Mouse (Mus musculus): ENCODE results near the gene Hspb3.

- TF ChIP-seq CTCF (IDR thresholded peaks at IDR 0.05; ENCODE audit: low read depth) (no peak), EP300 (IDR thresholded peaks at IDR 0.05; ENCODE audit: low read depth) (no peak)
These were observed 19.3 kb upstream of the Hspb3 start for GRCm38 (mm10) chr13:113682821-113683220.

Measured in liver, embryonic 14.5 days (tissue).